Mouse (Mus musculus): ENCODE data around the gene Sept11. TPM values are rescaled to one million over a fixed set of nuclear protein-coding genes. Genes with fewer than 3 reads are reported as not detected.
A peak's percentile ranks its signal among the peaks of the same experiment; 100 is the strongest.

Gene Sept11
- polyA plus RNA-seq, 1 experiment = 137 TPM

GRCm38 (mm10) chr5:93051951-93052350 lies 41.3 kb upstream of the Sept11 start:
- Histone ChIP-seq H3K27ac (ENCODE audit: insufficient read depth, low read length) (no peak overlapping the region), H3K4me1 (ENCODE audit: control insufficient read depth, insufficient read depth, low read length) (peaks cover 2% of the 10 kb centered on the region), H3K4me3 (ENCODE audit: insufficient read depth, low read length) (no peak overlapping the region)
- TF ChIP-seq POLR2A (IDR thresholded peaks at IDR 0.05; ENCODE audit: extremely low read depth, insufficient read depth, low read length) (no peak), CTCF (IDR thresholded peaks at IDR 0.05; ENCODE audit: extremely low read depth, insufficient read depth, low read length) (no peak)

GRCm38 (mm10) chr5:93053606-93054397 lies 39.4 kb upstream of the Sept11 start:
- no peak overlapping the region for H3K4me3 ChIP-seq (ENCODE audit: insufficient read depth, low read length)
- H3K27ac ChIP-seq (ENCODE audit: insufficient read depth, low read length) = no peak overlapping the region
- peaks cover 2% of the 10 kb centered on the region for H3K4me1 ChIP-seq (ENCODE audit: control insufficient read depth, insufficient read depth, low read length)
- TF ChIP-seq POLR2A (IDR thresholded peaks at IDR 0.05; ENCODE audit: extremely low read depth, insufficient read depth, low read length) = no peak
- no peak for TF ChIP-seq CTCF (IDR thresholded peaks at IDR 0.05; ENCODE audit: extremely low read depth, insufficient read depth, low read length)

GRCm38 (mm10) chr5:93060865-93061264 lies 32.4 kb upstream of the Sept11 start:
- Histone ChIP-seq H3K4me3 (ENCODE audit: insufficient read depth, low read length) (no peak overlapping the region), H3K4me1 (ENCODE audit: control insufficient read depth, insufficient read depth, low read length) (no peaks in the 10 kb centered on the region), H3K27ac (ENCODE audit: insufficient read depth, low read length) (no peak overlapping the region)
- TF ChIP-seq POLR2A (IDR thresholded peaks at IDR 0.05; ENCODE audit: extremely low read depth, insufficient read depth, low read length) (no peak), CTCF (IDR thresholded peaks at IDR 0.05; ENCODE audit: extremely low read depth, insufficient read depth, low read length) (no peak)

- Histone ChIP-seq H3K27ac (ENCODE audit: insufficient read depth, low read length) (no peak overlapping the region), H3K4me3 (ENCODE audit: insufficient read depth, low read length) (no peak overlapping the region), H3K4me1 (ENCODE audit: control insufficient read depth, insufficient read depth, low read length) (no peaks in the 10 kb centered on the region)
- TF ChIP-seq POLR2A (IDR thresholded peaks at IDR 0.05; ENCODE audit: extremely low read depth, insufficient read depth, low read length) = no peak
- no peak for TF ChIP-seq CTCF (IDR thresholded peaks at IDR 0.05; ENCODE audit: extremely low read depth, insufficient read depth, low read length)
Observed at GRCm38 (mm10) chr5:93077661-93078323, 15.4 kb upstream of the Sept11 start.

- Histone ChIP-seq H3K4me1 (ENCODE audit: control insufficient read depth, insufficient read depth, low read length) (no peaks in the 10 kb centered on the region), H3K27ac (ENCODE audit: insufficient read depth, low read length) (no peak overlapping the region), H3K4me3 (ENCODE audit: insufficient read depth, low read length) (no peak overlapping the region)
- TF ChIP-seq POLR2A (IDR thresholded peaks at IDR 0.05; ENCODE audit: extremely low read depth, insufficient read depth, low read length) = no peak
- no peak for TF ChIP-seq CTCF (IDR thresholded peaks at IDR 0.05; ENCODE audit: extremely low read depth, insufficient read depth, low read length)
Observed at GRCm38 (mm10) chr5:93079596-93079995, 13.6 kb upstream of the Sept11 start.

GRCm38 (mm10) chr5:93085015-93085598 lies 8.1 kb upstream of the Sept11 start:
- no peak overlapping the region for H3K4me3 ChIP-seq (ENCODE audit: insufficient read depth, low read length)
- no peaks in the 10 kb centered on the region for H3K4me1 ChIP-seq (ENCODE audit: control insufficient read depth, insufficient read depth, low read length)
- H3K27ac ChIP-seq (ENCODE audit: insufficient read depth, low read length) = no peak overlapping the region
- TF ChIP-seq POLR2A (IDR thresholded peaks at IDR 0.05; ENCODE audit: extremely low read depth, insufficient read depth, low read length) (no peak), CTCF (IDR thresholded peaks at IDR 0.05; ENCODE audit: extremely low read depth, insufficient read depth, low read length) (no peak)

- Histone ChIP-seq H3K27ac (ENCODE audit: insufficient read depth, low read length) (no peak overlapping the region), H3K4me3 (ENCODE audit: insufficient read depth, low read length) (no peak overlapping the region), H3K4me1 (ENCODE audit: control insufficient read depth, insufficient read depth, low read length) (no peaks in the 10 kb centered on the region)
- no peak for TF ChIP-seq POLR2A (IDR thresholded peaks at IDR 0.05; ENCODE audit: extremely low read depth, insufficient read depth, low read length)
- TF ChIP-seq CTCF (IDR thresholded peaks at IDR 0.05; ENCODE audit: extremely low read depth, insufficient read depth, low read length) = no peak
Observed at GRCm38 (mm10) chr5:93085900-93086299, 7.3 kb upstream of the Sept11 start.

GRCm38 (mm10) chr5:93091266-93091665 lies 2.0 kb upstream of the Sept11 start:
- no peak for TF ChIP-seq CTCF (IDR thresholded peaks at IDR 0.05; ENCODE audit: extremely low read depth, insufficient read depth, low read length)
- TF ChIP-seq POLR2A (IDR thresholded peaks at IDR 0.05; ENCODE audit: extremely low read depth, insufficient read depth, low read length) = no peak
- H3K4me3 ChIP-seq (ENCODE audit: insufficient read depth, low read length) = no peak overlapping the region
- no peak overlapping the region for H3K27ac ChIP-seq (ENCODE audit: insufficient read depth, low read length)
- H3K4me1 ChIP-seq (ENCODE audit: control insufficient read depth, insufficient read depth, low read length) = peaks cover 4% of the 10 kb centered on the region

GRCm38 (mm10) chr5:93092147-93092781 lies 973 bp upstream of the Sept11 start:
- Histone ChIP-seq H3K4me3 (ENCODE audit: insufficient read depth, low read length) (peak overlapping the region; percentile 81), H3K4me1 (ENCODE audit: control insufficient read depth, insufficient read depth, low read length) (peaks cover 4% of the 10 kb centered on the region), H3K27ac (ENCODE audit: insufficient read depth, low read length) (no peak overlapping the region)
- TF ChIP-seq POLR2A (IDR thresholded peaks at IDR 0.05; ENCODE audit: extremely low read depth, insufficient read depth, low read length) (no peak), CTCF (IDR thresholded peaks at IDR 0.05; ENCODE audit: extremely low read depth, insufficient read depth, low read length) (no peak)
